Mouse (Mus musculus): ENCODE measurements around the gene March8.

The March8 gene

GRCm38 (mm10) chr6:116407956-116408657, 70.3 kb downstream of the March8 start:
- DNase-seq (ENCODE audit: low read depth, low spot score), result no peak

GRCm38 (mm10) chr6:116410436-116410835, 72.6 kb downstream of the March8 start:
- DNase-seq (ENCODE audit: low read depth, low spot score), result no peak

GRCm38 (mm10) chr6:116411716-116412115, 73.9 kb downstream of the March8 start:
- no peak for DNase-seq (ENCODE audit: low read depth, low spot score)

GRCm38 (mm10) chr6:116412546-116413325, 74.9 kb downstream of the March8 start:
- DNase-seq (ENCODE audit: low read depth, low spot score), result no peak

- DNase-seq (ENCODE audit: low read depth, low spot score), result no peak
Measured at GRCm38 (mm10) chr6:116415126-116415676, 77.4 kb downstream of the March8 start.

- no peak for DNase-seq (ENCODE audit: low read depth, low spot score)
Measured at GRCm38 (mm10) chr6:116416000-116416552, 78.3 kb downstream of the March8 start.

GRCm38 (mm10) chr6:116417518-116418315, 79.9 kb downstream of the March8 start:
- no peak for DNase-seq (ENCODE audit: low read depth, low spot score)

GRCm38 (mm10) chr6:116418487-116418886, 80.7 kb downstream of the March8 start:
- no peak for DNase-seq (ENCODE audit: low read depth, low spot score)

- DNase-seq (ENCODE audit: low read depth, low spot score), result no peak
Measured at GRCm38 (mm10) chr6:116419699-116420098, 81.9 kb downstream of the March8 start.

GRCm38 (mm10) chr6:116420271-116420670, 82.4 kb downstream of the March8 start:
- no peak for DNase-seq (ENCODE audit: low read depth, low spot score)

GRCm38 (mm10) chr6:116422991-116423390, 85.2 kb downstream of the March8 start:
- DNase-seq (ENCODE audit: low read depth, low spot score), result no peak

GRCm38 (mm10) chr6:116423664-116424063, 85.8 kb downstream of the March8 start:
- DNase-seq (ENCODE audit: low read depth, low spot score), result no peak

GRCm38 (mm10) chr6:116427552-116427951, 89.7 kb downstream of the March8 start:
- DNase-seq (ENCODE audit: low read depth, low spot score), result no peak

GRCm38 (mm10) chr6:116428282-116428681, 90.5 kb downstream of the March8 start:
- no peak for DNase-seq (ENCODE audit: low read depth, low spot score)

GRCm38 (mm10) chr6:116438864-116439263, 101.0 kb downstream of the March8 start:
- DNase-seq (ENCODE audit: low read depth, low spot score), result no peak

GRCm38 (mm10) chr6:116439531-116439930, 101.7 kb downstream of the March8 start:
- no peak for DNase-seq (ENCODE audit: low read depth, low spot score)

- DNase-seq (ENCODE audit: low read depth, low spot score), result no peak
Measured at GRCm38 (mm10) chr6:116440447-116440846, 102.6 kb downstream of the March8 start.

- no peak for DNase-seq (ENCODE audit: low read depth, low spot score)
Measured at GRCm38 (mm10) chr6:116440849-116441248, 103.0 kb downstream of the March8 start.

GRCm38 (mm10) chr6:116455781-116456180, 118.0 kb downstream of the March8 start:
- no peak for DNase-seq (ENCODE audit: low read depth, low spot score)

- no peak for DNase-seq (ENCODE audit: low read depth, low spot score)
Measured at GRCm38 (mm10) chr6:116456482-116456881, 118.7 kb downstream of the March8 start.

- DNase-seq (ENCODE audit: low read depth, low spot score), result no peak
Measured at GRCm38 (mm10) chr6:116458728-116459127, 120.9 kb downstream of the March8 start.
